Mouse (Mus musculus) hindbrain, embryonic 10.5 days (tissue): ENCODE measurements around the gene Samd1. TPM values are rescaled to one million over a fixed set of nuclear protein-coding genes. Genes with fewer than 3 reads are reported as not detected.

Source experiments
- DNase-seq: peaks from one replicate; pipeline ENCODE4 v3.0.0-alpha.2; 2017; ENCODE audit warnings: low spot score
- H3K27ac ChIP-seq: fragments of 300-500 bp; sonication (generic); 2 replicates; pipeline ENCODE4 v1.5.1; 2016; ENCODE audit warnings: mild to moderate bottlenecking, moderate library complexity
- H3K27me3 ChIP-seq: fragments of 300-500 bp; sonication (generic); 2 replicates; pipeline ENCODE4 v1.6.1; 2016; ENCODE audit warnings: mild to moderate bottlenecking; ENCODE audit not compliant: poor library complexity, insufficient read depth, severe bottlenecking
- H3K36me3 ChIP-seq: fragments of 300-500 bp; sonication (generic); 2 replicates; pipeline ENCODE4 v1.6.1; 2016; ENCODE audit warnings: mild to moderate bottlenecking, moderate library complexity
- H3K4me1 ChIP-seq: fragments of 300-500 bp; sonication (generic); replicated peaks from 2 replicates; pipeline ENCODE4 v1.6.1; 2016; ENCODE audit warnings: mild to moderate bottlenecking
- H3K4me3 ChIP-seq: fragments of 300-500 bp; sonication (generic); 2 replicates; pipeline ENCODE4 v1.5.1; 2016; ENCODE audit warnings: mild to moderate bottlenecking, moderate library complexity
- H3K9me3 ChIP-seq: fragments of 300-500 bp; sonication (generic); 2 replicates; pipeline ENCODE4 v1.6.1; 2016; ENCODE audit warnings: mild to moderate bottlenecking, moderate library complexity
- WGBS: fragments of 180-500 bp; shearing (Covaris S2); methylation state at CpG from one replicate; pipeline ENCODE4 v1.1.7; 2016; 5-methylcytosine and 5-hydroxymethylcytosine counted together
- polyA plus RNA-seq: library from polyadenylated mRNA; unstranded; fragments of >200 nt; fragmentation: Nextera tagmentation; extraction: Ambion mirVana; gene quantifications from 2 replicates; pipeline ENCODE4 v1.2.1, GENCODE M21; 2016

The Samd1 gene
- polyA plus RNA-seq = 7.6 and 9.5 TPM in 2 replicates

GRCm38 (mm10) chr8:83997511-83998141 is at the start of gene Samd1:
TSS of gene Samd1 (plus strand) at chr8:83997672.
- Histone ChIP-seq H3K4me3 (peak within 1 kb of the TSS; percentile 86), H3K4me1 (peaks cover 40% of the 10 kb centered on the region), H3K27me3 (peaks cover 50% of the 10 kb centered on the region), H3K27ac (peak within 1 kb of the TSS; percentile 95), H3K9me3 (no peaks in the 10 kb centered on the region), H3K36me3 (peaks cover 66% of the 10 kb centered on the region)
- 6% methylated on average over 111 of the region's 112 CpGs for WGBS
- DNase-seq = peak; percentile 66

GRCm38 (mm10) chr8:83954749-83955105 is 42.7 kb upstream of the Samd1 start:
- under 1% methylated on average over 14 of the region's 14 CpGs for WGBS
- Histone ChIP-seq H3K4me3 (peak overlapping the region; percentile 84), H3K27ac (peak overlapping the region; percentile 86), H3K27me3 (no peaks in the 10 kb centered on the region), H3K36me3 (peaks cover 10% of the 10 kb centered on the region; the same call in 1 of the 2 replicates), H3K4me1 (peaks cover 24% of the 10 kb centered on the region), H3K9me3 (no peaks in the 10 kb centered on the region)
- no peak for DNase-seq

GRCm38 (mm10) chr8:83955106-83955957 is 42.1 kb upstream of the Samd1 start, which contains the start of the genes Gm10644 and Asf1b:
TSS of gene Gm10644 (minus strand) at chr8:83955205.
TSS of gene Asf1b (plus strand) at chr8:83955507.
- under 1% methylated on average over 75 of the region's 75 CpGs for WGBS
- Histone ChIP-seq H3K4me3 (peak within 1 kb of the TSS; percentile 84), H3K4me1 (peaks cover 24% of the 10 kb centered on the region), H3K27me3 (no peaks in the 10 kb centered on the region), H3K36me3 (peaks cover 13% of the 10 kb centered on the region; the same call in 1 of the 2 replicates), H3K27ac (peak within 1 kb of the TSS; percentile 86), H3K9me3 (no peaks in the 10 kb centered on the region)
- peak; percentile 100 for DNase-seq

- Histone ChIP-seq H3K27ac (peak overlapping the region; percentile 86), H3K27me3 (no peaks in the 10 kb centered on the region), H3K36me3 (peaks cover 18% of the 10 kb centered on the region; the same call in 1 of the 2 replicates), H3K4me1 (peaks cover 24% of the 10 kb centered on the region), H3K9me3 (no peaks in the 10 kb centered on the region), H3K4me3 (peak overlapping the region; percentile 84)
- WGBS = under 1% methylated on average over 15 of the region's 15 CpGs
- DNase-seq = no peak
Observed at GRCm38 (mm10) chr8:83955958-83956218, 41.6 kb upstream of the Samd1 start.

- Histone ChIP-seq H3K27ac (no peak overlapping the region), H3K4me3 (peak overlapping the region; percentile 84), H3K36me3 (peaks cover 18% of the 10 kb centered on the region; the same call in 1 of the 2 replicates), H3K9me3 (no peaks in the 10 kb centered on the region), H3K27me3 (no peaks in the 10 kb centered on the region), H3K4me1 (peaks cover 24% of the 10 kb centered on the region)
- 29% methylated on average over 1 of the region's 1 CpGs for WGBS
- no peak for DNase-seq
Observed at GRCm38 (mm10) chr8:83956789-83957188, 40.7 kb upstream of the Samd1 start.

GRCm38 (mm10) chr8:83964015-83964765 is 33.3 kb upstream of the Samd1 start:
- Histone ChIP-seq H3K27me3 (no peaks in the 10 kb centered on the region), H3K4me1 (no peaks in the 10 kb centered on the region), H3K27ac (no peak overlapping the region), H3K9me3 (no peaks in the 10 kb centered on the region), H3K4me3 (no peak overlapping the region), H3K36me3 (peaks cover 68% of the 10 kb centered on the region)
- WGBS = 91% methylated on average over 5 of the region's 5 CpGs
- no peak for DNase-seq

GRCm38 (mm10) chr8:83967701-83968100 is 29.8 kb upstream of the Samd1 start:
- Histone ChIP-seq H3K4me3 (no peak overlapping the region), H3K9me3 (no peaks in the 10 kb centered on the region), H3K27me3 (no peaks in the 10 kb centered on the region), H3K27ac (no peak overlapping the region), H3K36me3 (peaks cover 67% of the 10 kb centered on the region), H3K4me1 (peaks cover 14% of the 10 kb centered on the region)
- no peak for DNase-seq
- 90% methylated on average over 7 of the region's 7 CpGs for WGBS

GRCm38 (mm10) chr8:83971121-83971520 is 26.4 kb upstream of the Samd1 start:
- H3K27ac ChIP-seq = no peak overlapping the region
- DNase-seq = no peak
- H3K4me1 ChIP-seq = peaks cover 33% of the 10 kb centered on the region
- no peaks in the 10 kb centered on the region for H3K9me3 ChIP-seq
- H3K4me3 ChIP-seq = peak overlapping the region; percentile 96; the same call in 1 of the 2 replicates
- H3K27me3 ChIP-seq = no peaks in the 10 kb centered on the region
- WGBS = 91% methylated on average over 4 of the region's 4 CpGs
- peaks cover 47% of the 10 kb centered on the region for H3K36me3 ChIP-seq

GRCm38 (mm10) chr8:83971661-83972060 is 25.8 kb upstream of the Samd1 start:
- DNase-seq = no peak
- Histone ChIP-seq H3K9me3 (no peaks in the 10 kb centered on the region), H3K27me3 (no peaks in the 10 kb centered on the region), H3K27ac (peak overlapping the region; percentile 92), H3K4me1 (peaks cover 33% of the 10 kb centered on the region), H3K36me3 (peaks cover 43% of the 10 kb centered on the region), H3K4me3 (peak overlapping the region; percentile 96)
- 73% methylated on average over 6 of the region's 6 CpGs for WGBS

- Histone ChIP-seq H3K4me1 (peaks cover 37% of the 10 kb centered on the region), H3K27ac (peak within 1 kb of the TSS; percentile 92), H3K27me3 (no peaks in the 10 kb centered on the region), H3K36me3 (peaks cover 35% of the 10 kb centered on the region), H3K9me3 (no peaks in the 10 kb centered on the region), H3K4me3 (peak within 1 kb of the TSS; percentile 96)
- DNase-seq = peak; percentile 99
- under 1% methylated on average over 94 of the region's 94 CpGs for WGBS
Observed at GRCm38 (mm10) chr8:83972150-83973120, 25.0 kb upstream of the Samd1 start, which contains the start of gene Prkaca. TSS of gene Prkaca (plus strand) at chr8:83972993.

GRCm38 (mm10) chr8:83973161-83974031 is 24.1 kb upstream of the Samd1 start:
- Histone ChIP-seq H3K27me3 (no peaks in the 10 kb centered on the region), H3K36me3 (peaks cover 32% of the 10 kb centered on the region), H3K27ac (peak overlapping the region; percentile 92), H3K9me3 (no peaks in the 10 kb centered on the region), H3K4me1 (peaks cover 46% of the 10 kb centered on the region), H3K4me3 (peak overlapping the region; percentile 96)
- peak; percentile 10 for DNase-seq
- WGBS = 3% methylated on average over 37 of the region's 37 CpGs
